Mouse (Mus musculus) testis, adult 2 months (tissue): ENCODE measurements around the gene Tbc1d2. TPM values are rescaled to one million over a fixed set of nuclear protein-coding genes. Genes with fewer than 3 reads are reported as not detected.
A peak's percentile ranks its signal among the peaks of the same experiment; 100 is the strongest.
"Not testable (repeated sequence)": the region's sequence is repeated elsewhere in the genome, so short reads cannot be mapped to it uniquely, and the experiment has no call there.

Experiments used
- H3K27ac ChIP-seq: fragments of 200-500 bp; 2 replicates; pipeline ENCODE4 v1.5.1; 2012; ENCODE audit warnings: low read depth, low read length; ENCODE audit not compliant: control insufficient read depth, insufficient read depth
- H3K27me3 ChIP-seq: fragments of 200-500 bp; 2 replicates; pipeline ENCODE4 v1.6.1; 2012; ENCODE audit warnings: mild to moderate bottlenecking, low read length, moderate library complexity; ENCODE audit not compliant: control insufficient read depth, insufficient read depth
- H3K36me3 ChIP-seq: fragments of 200-500 bp; 2 replicates; pipeline ENCODE4 v1.6.1; 2012; ENCODE audit warnings: mild to moderate bottlenecking, low read length; ENCODE audit not compliant: control insufficient read depth, insufficient read depth
- H3K4me1 ChIP-seq: fragments of 200-500 bp; 2 replicates; pipeline ENCODE4 v1.6.1; 2012; ENCODE audit warnings: low read length; ENCODE audit not compliant: control insufficient read depth, insufficient read depth
- H3K4me3 ChIP-seq: fragments of 200-500 bp; 2 replicates; pipeline ENCODE4 v1.5.1; 2012; ENCODE audit warnings: low read depth, mild to moderate bottlenecking, low read length, moderate library complexity, mixed read lengths; ENCODE audit not compliant: control insufficient read depth
- CTCF ChIP-seq: fragments of 200-500 bp; IDR thresholded peaks from 2 replicates; pipeline ENCODE4 v1.5.1; 2012; ENCODE audit warnings: low read depth, mild to moderate bottlenecking, inconsistent platforms, low read length, moderate library complexity; ENCODE audit not compliant: control insufficient read depth, insufficient read depth, insufficient replicate concordance
- POLR2A ChIP-seq: fragments of 200-500 bp; IDR thresholded peaks from 2 replicates; pipeline ENCODE4 v1.6.1; 2012; ENCODE audit warnings: low read depth, mild to moderate bottlenecking, inconsistent platforms, low read length, moderate library complexity; ENCODE audit not compliant: control insufficient read depth
- polyA plus RNA-seq: library from polyadenylated mRNA; depleted of rRNA; stranded (reverse); fragments of >200 nt; gene quantifications from 2 replicates; pipeline ENCODE4 v1.2.3, GENCODE M21; 2012

Gene Tbc1d2
- polyA plus RNA-seq, 1 experiment, result 6.9 TPM

DNA sequence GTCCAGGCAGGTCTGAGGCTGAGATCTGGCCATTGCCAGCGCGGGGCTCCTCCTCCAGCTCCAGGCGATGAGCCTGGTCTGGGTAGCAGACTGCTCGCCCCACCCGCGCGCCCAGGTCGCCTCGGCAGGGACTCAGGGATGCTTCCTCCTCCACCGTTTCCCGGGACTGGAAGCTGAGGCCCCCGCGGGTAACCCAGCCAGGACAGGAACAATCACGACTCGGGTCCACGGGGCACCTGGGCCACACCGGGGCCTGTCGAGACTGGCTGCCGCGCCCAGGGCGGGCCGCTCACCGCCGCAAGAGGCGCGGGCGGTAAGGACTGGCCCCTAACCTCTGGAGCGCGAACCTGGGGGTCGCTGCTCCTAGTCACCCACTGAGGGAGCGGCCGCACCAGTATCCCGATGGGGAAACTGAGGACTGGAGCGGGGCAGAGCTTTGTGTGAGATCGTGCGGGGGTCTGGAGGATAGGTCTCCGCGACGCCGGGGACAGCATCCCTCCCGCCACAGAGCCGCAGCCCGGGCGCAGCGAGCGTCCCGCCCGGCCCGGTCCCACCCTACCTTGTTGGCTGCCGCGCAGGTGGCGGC is 48.7 kb downstream of the Tbc1d2 start:
- no peak for TF ChIP-seq CTCF
- no peak for TF ChIP-seq POLR2A
- Histone ChIP-seq H3K4me1 (peaks cover 14% of the 10 kb centered on the region), H3K36me3 (no peaks in the 10 kb centered on the region), H3K27me3 (no peaks in the 10 kb centered on the region), H3K4me3 (peak overlapping the region; percentile 73), H3K27ac (no peak overlapping the region)

DNA sequence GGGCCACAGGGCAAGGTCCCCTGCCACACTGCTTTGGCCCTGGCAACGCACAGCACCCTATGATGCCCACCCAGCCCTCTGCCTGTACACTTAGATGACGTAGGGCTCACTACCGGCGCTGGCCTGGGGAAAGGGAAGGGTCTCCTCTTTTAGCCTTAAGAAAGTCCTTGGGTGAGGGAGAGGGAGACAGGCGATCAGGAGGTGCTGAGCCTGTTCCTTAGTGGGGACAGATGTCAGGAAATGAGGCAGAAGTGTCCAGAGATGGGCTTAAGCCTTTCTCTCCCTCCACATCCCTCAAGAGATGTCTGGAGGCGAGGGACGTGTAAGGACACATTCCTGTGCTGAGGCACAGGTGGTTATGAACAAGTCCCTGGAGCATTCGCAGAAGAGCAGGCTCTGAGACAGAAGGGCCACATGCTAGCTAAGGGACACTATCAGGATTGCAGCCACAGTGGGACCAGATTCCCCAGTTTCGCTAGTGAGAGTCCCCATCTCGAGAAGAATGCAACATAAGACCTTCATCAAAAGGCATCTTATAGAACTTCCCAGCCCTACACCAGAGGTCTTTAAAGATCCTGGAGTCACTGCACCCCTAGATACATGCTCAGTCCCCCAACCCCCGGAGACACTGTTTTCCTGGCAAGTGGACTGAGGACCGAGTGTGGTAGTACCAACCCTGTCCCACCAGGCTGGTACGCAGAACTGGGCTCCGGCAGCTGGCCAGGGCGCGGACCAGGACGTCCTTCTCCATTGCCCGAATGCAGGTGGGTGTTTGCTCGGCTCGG is 49.3 kb downstream of the Tbc1d2 start:
- peak overlapping the region; percentile 73 for H3K4me3 ChIP-seq
- no peaks in the 10 kb centered on the region for H3K36me3 ChIP-seq
- no peak overlapping the region for H3K27ac ChIP-seq
- peaks cover 18% of the 10 kb centered on the region for H3K4me1 ChIP-seq
- TF ChIP-seq CTCF, result no peak
- no peak for TF ChIP-seq POLR2A
- no peaks in the 10 kb centered on the region for H3K27me3 ChIP-seq

DNA sequence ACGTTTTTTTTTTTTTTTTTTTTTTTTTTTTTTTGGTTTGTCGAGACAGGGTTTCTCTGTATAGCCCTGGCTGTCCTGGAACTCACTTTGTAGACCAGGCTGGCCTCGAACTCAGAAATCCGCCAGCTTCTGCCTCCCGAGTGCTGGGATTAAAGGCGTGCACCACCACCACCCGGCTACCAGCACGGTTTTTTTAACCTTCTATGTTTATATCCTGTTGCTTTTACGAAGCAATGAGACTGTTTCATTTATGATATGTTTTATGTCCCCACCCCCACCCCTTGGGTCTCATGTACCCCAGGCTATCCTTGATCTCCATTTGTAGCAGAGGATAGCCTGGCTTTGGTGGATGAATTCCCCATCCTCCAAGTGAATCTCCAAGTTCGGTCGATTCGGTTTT is 50.4 kb downstream of the Tbc1d2 start:
- H3K4me1 ChIP-seq, result peaks cover 18% of the 10 kb centered on the region
- H3K27me3 ChIP-seq, H3K27ac ChIP-seq, H3K36me3 ChIP-seq, H3K4me3 ChIP-seq: not testable (repeated sequence)

GRCm38 (mm10) chr4:46598981-46599380 is 51.0 kb downstream of the Tbc1d2 start:
- Histone ChIP-seq H3K4me3 (no peak overlapping the region), H3K4me1 (peaks cover 18% of the 10 kb centered on the region), H3K27ac (no peak overlapping the region), H3K36me3 (no peaks in the 10 kb centered on the region), H3K27me3 (no peaks in the 10 kb centered on the region)
- TF ChIP-seq POLR2A (no peak), CTCF (no peak)

- peak overlapping the region; percentile 30; the same call in 1 of the 2 replicates for H3K27ac ChIP-seq
- H3K27me3 ChIP-seq, result no peaks in the 10 kb centered on the region
- peaks cover 18% of the 10 kb centered on the region for H3K4me1 ChIP-seq
- H3K36me3 ChIP-seq, result no peaks in the 10 kb centered on the region
- TF ChIP-seq CTCF (no peak), POLR2A (no peak)
- H3K4me3 ChIP-seq, result no peak overlapping the region
Observed at GRCm38 (mm10) chr4:46598111-46598510, 51.9 kb downstream of the Tbc1d2 start.

- peaks cover 18% of the 10 kb centered on the region for H3K4me1 ChIP-seq
- H3K27me3 ChIP-seq, result no peaks in the 10 kb centered on the region
- no peak overlapping the region; the same call in 1 of the 2 replicates for H3K27ac ChIP-seq
- no peak for TF ChIP-seq CTCF
- TF ChIP-seq POLR2A, result no peak
- H3K36me3 ChIP-seq, result no peaks in the 10 kb centered on the region
- no peak overlapping the region for H3K4me3 ChIP-seq
Observed at GRCm38 (mm10) chr4:46597286-46597961, 52.6 kb downstream of the Tbc1d2 start.

DNA sequence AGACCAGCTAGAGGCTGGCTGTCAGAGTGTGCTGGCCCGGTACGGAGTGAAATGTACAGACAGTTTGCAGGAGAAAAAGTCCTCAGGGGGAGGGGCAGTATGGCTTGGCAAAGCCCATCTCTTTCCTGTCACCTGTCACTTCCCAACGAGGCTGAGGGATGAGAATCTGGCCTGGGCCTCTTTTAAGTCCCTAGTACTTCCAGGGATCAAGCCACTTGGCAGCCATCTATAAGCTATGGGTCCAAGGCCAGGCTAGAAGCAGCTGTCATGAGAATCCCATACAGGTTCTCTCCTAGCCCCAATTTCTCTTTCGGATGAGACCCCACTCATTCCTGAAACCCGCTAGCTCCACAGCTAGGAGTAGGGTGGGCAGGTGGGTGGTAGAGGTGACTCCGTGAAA is 53.6 kb downstream of the Tbc1d2 start:
- H3K4me3 ChIP-seq, result no peak overlapping the region
- H3K36me3 ChIP-seq, result no peaks in the 10 kb centered on the region
- TF ChIP-seq POLR2A (no peak), CTCF (no peak)
- peaks cover 18% of the 10 kb centered on the region for H3K4me1 ChIP-seq
- H3K27me3 ChIP-seq, result no peaks in the 10 kb centered on the region
- H3K27ac ChIP-seq, result no peak overlapping the region
